Mouse (Mus musculus) thymus, adult 2 months (tissue): ENCODE measurements at regions not wholly inside any gene's neighbourhood (a gene's known extent, or its start where the extent isn't known, plus 50 kb on each side); places are given as distances from the start of the nearest gene placed in this dataset.

Experiments used
- DNase-seq: peaks from one replicate; pipeline ENCODE4 v3.0.0; 2021
- H3K27ac ChIP-seq: fragments of 200-500 bp; 2 replicates; pipeline ENCODE4 v1.5.1; 2012; ENCODE audit warnings: low read length, control low read depth; ENCODE audit not compliant: control insufficient read depth, insufficient read depth
- H3K27me3 ChIP-seq: fragments of 200-500 bp; 2 replicates; pipeline ENCODE4 v1.6.1; 2012; ENCODE audit warnings: mild to moderate bottlenecking, low read length, moderate library complexity, mixed read lengths; ENCODE audit not compliant: control insufficient read depth, insufficient read depth
- H3K36me3 ChIP-seq: fragments of 200-500 bp; 2 replicates; pipeline ENCODE4 v1.6.1; 2012; ENCODE audit warnings: mild to moderate bottlenecking, low read length, moderate library complexity; ENCODE audit not compliant: control insufficient read depth, insufficient read depth
- H3K4me1 ChIP-seq: fragments of 200-500 bp; replicated peaks from 2 replicates; pipeline ENCODE4 v1.6.1; 2012; ENCODE audit warnings: low read length; ENCODE audit not compliant: control insufficient read depth, insufficient read depth
- H3K4me3 ChIP-seq: fragments of 200-500 bp; 2 replicates; pipeline ENCODE4 v1.5.1; 2012; ENCODE audit warnings: mild to moderate bottlenecking, low read length, control low read depth, moderate library complexity; ENCODE audit not compliant: control insufficient read depth, insufficient read depth
- CTCF ChIP-seq: fragments of 200-500 bp; IDR thresholded peaks from 2 replicates; pipeline ENCODE4 v1.5.1; 2012; ENCODE audit warnings: mild to moderate bottlenecking, control low read depth, low read length, moderate library complexity, borderline replicate concordance; ENCODE audit not compliant: control insufficient read depth, poor library complexity, insufficient read depth; ENCODE audit errors: extremely low read depth
- POLR2A ChIP-seq: fragments of 200-500 bp; IDR thresholded peaks from 2 replicates; pipeline ENCODE4 v1.6.1; 2012; ENCODE audit warnings: mild to moderate bottlenecking, low read length, control low read depth, moderate library complexity; ENCODE audit not compliant: control insufficient read depth, poor library complexity, insufficient read depth; ENCODE audit errors: extremely low read depth
- WGBS: fragments of 180-500 bp; shearing (Covaris S2); methylation state at CpG from one replicate; pipeline ENCODE4 v1.1.7; 2018; 5-methylcytosine and 5-hydroxymethylcytosine counted together

DNA sequence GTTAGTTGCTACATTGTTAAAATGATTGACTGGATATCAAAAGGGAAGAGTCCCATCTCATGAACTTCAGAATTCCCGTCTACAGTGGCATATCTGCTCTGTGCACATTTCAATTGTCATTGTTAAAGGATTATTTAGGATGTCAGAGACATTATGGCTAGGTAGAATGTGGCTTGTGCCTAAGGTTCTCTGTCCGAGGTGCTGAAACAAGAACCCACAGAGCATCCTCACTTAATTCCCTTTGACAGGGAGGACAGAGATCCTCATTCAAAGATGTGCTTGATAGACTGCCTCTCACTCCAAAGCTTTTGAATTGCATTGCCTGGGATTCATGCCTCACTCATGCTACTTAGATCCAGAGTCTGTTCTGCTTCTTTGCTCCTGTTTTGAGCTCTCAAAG, 702.4 kb upstream of the Kdm8 start:
- H3K4me3 ChIP-seq = no peak overlapping the region
- H3K4me1 ChIP-seq = no peaks in the 10 kb centered on the region
- WGBS = 5% methylated on average over 2 of the region's 2 CpGs
- H3K36me3 ChIP-seq = no peaks in the 10 kb centered on the region
- TF ChIP-seq CTCF = no peak
- TF ChIP-seq POLR2A = no peak
- H3K27me3 ChIP-seq = no peaks in the 10 kb centered on the region
- H3K27ac ChIP-seq = no peak overlapping the region
- no peak for DNase-seq

DNA sequence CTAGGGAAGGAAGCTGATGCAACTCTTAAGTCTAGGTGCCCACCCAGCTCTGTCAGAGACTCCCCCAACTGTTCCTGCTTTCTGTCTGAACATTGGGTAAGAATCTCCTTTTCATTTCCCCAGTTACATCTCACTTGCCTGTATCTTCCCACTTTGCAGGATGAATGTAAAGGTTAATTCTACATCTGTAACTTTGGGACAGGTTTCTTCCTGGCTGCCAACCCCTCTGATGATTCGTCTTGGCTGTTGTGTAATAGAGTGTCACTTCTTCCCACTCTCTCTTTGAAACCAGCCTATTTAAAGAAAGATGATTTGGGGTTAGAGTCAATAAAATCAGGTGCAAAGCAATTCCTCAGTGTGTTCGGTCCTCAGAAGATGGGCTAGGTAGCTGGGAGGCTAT, 698.2 kb upstream of the Kdm8 start:
- no peak overlapping the region for H3K4me3 ChIP-seq
- DNase-seq = no peak
- 88% methylated on average over 2 of the region's 2 CpGs for WGBS
- TF ChIP-seq POLR2A (no peak), CTCF (no peak)
- no peaks in the 10 kb centered on the region for H3K4me1 ChIP-seq
- H3K36me3 ChIP-seq = no peaks in the 10 kb centered on the region
- H3K27me3 ChIP-seq = no peaks in the 10 kb centered on the region
- H3K27ac ChIP-seq = no peak overlapping the region

DNA sequence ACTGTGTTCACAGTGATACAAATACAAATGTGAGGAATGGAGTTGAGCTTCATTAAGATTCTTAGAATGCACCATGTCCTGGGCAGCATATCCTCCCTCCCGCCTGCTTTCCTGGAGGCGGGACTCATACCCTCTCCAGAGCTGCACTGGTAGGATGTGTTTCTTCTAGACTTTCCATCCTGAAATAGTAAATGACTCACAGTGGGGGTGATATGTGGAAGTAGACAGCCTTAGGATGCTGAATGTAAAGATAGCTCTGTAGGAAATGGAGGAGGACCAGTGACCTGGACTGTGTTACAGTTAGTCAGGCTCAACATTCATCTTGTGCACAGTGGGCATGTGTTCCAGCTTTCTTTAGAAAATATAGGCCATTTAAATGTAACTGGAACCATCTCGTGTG, 696.1 kb upstream of the Kdm8 start:
- TF ChIP-seq POLR2A (no peak), CTCF (no peak)
- H3K27me3 ChIP-seq = no peaks in the 10 kb centered on the region
- DNase-seq = no peak
- WGBS = 73% methylated on average over 3 of the region's 3 CpGs
- H3K4me1 ChIP-seq = no peaks in the 10 kb centered on the region
- H3K27ac ChIP-seq = no peak overlapping the region
- H3K36me3 ChIP-seq = no peaks in the 10 kb centered on the region
- H3K4me3 ChIP-seq = no peak overlapping the region

DNA sequence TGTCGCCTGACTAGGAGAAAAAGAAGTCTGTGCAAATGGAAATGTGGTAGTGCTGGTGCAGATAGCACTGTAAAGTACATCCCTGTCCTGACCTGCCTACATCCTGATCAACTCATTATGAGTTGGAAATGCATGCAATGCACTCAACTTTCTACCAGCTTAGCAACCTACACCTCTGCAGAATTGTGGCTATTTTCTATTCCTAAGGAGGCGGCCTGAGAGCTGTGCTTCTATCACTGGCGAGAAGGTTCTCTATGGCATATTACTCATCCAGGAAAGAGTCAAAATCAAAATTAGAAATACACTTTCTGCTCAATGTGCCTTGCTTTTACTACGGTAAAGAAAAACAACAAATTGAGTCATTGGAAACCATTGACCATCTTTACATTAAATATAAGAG, 685.4 kb upstream of the Kdm8 start:
- Histone ChIP-seq H3K36me3 (no peaks in the 10 kb centered on the region), H3K4me1 (no peaks in the 10 kb centered on the region), H3K4me3 (no peak overlapping the region), H3K27me3 (no peaks in the 10 kb centered on the region), H3K27ac (no peak overlapping the region)
- TF ChIP-seq CTCF (no peak), POLR2A (no peak)
- no peak for DNase-seq
- 93% methylated on average over 4 of the region's 4 CpGs for WGBS

DNA sequence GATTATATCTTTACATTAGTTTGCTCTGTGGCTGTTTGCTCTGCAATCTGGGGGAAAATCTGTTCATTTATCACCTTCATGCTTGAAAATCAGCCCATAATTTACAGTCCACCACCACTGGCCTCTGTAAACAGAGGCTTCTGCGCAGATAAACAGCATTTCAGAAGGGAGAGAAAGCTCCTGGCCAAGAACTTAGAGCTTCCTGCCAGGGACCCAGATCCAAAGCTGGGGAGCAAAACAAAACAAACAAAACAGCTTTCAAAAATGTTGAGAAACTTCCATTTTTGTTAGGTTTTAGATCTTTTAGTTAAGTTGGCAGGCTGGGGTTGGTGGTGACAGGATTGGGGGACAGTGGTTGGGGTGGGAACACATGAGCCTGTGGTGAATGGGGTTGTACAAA, 666.7 kb upstream of the Kdm8 start:
- 68% methylated on average over 1 of the region's 1 CpGs for WGBS

DNA sequence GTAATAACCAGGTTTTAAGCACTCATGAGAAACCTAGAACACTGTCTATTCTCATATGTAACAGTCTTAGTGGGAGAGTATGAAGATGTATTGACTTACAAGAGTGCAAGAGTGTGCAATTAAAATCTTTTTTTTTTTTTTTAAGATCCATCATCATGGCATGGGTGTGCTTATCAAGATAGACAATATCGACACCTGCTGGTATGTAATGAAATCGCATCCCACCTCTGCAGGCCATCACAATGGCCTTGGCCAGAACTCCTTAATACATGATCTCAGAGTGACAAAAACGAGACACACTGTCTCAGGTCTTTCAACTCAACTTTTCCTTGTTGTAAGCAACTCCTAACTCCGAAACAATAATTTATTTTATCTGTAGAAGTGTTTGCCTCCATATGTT, 661.7 kb upstream of the Kdm8 start:
- Histone ChIP-seq H3K27me3 (no peaks in the 10 kb centered on the region), H3K36me3 (no peaks in the 10 kb centered on the region), H3K27ac (no peak overlapping the region), H3K4me1 (no peaks in the 10 kb centered on the region), H3K4me3 (no peak overlapping the region)
- DNase-seq = no peak
- 53% methylated on average over 4 of the region's 4 CpGs for WGBS
- TF ChIP-seq CTCF (no peak), POLR2A (no peak)

More for the DNA sequence above, 666.7 kb upstream of the Kdm8 start:
- H3K27me3 ChIP-seq = no peaks in the 10 kb centered on the region
- H3K27ac ChIP-seq = no peak overlapping the region
- no peak for DNase-seq
- H3K4me3 ChIP-seq = no peak overlapping the region
- TF ChIP-seq CTCF (no peak), POLR2A (no peak)
- H3K36me3 ChIP-seq = no peaks in the 10 kb centered on the region
- H3K4me1 ChIP-seq = no peaks in the 10 kb centered on the region

DNA sequence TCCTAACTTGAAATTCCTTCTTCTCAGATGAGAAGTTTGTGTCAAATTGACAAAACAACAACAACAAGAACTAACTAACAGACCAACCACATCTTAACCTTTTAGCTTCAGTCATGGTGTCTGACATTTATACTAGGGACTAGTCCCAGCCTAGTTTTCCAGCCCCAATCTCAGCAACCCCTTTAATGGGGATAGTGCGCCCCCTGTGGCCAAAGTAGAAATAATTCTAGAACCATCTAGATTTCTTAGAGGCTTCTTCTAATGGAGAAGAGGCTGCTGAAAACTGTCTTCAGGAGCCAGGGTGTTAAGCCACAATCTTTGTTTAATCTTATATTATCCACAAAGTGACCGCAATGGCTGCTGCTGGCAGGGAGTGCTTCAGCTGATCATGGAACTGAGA, 659.5 kb upstream of the Kdm8 start:
- no peaks in the 10 kb centered on the region for H3K27me3 ChIP-seq
- H3K4me3 ChIP-seq = no peak overlapping the region
- 82% methylated on average over 2 of the region's 2 CpGs for WGBS
- TF ChIP-seq CTCF (no peak), POLR2A (no peak)
- no peak for DNase-seq
- no peak overlapping the region for H3K27ac ChIP-seq
- no peaks in the 10 kb centered on the region for H3K36me3 ChIP-seq
- no peaks in the 10 kb centered on the region for H3K4me1 ChIP-seq
